1 mouse cellular context compared by ENCODE assay signal in genomic region chr19:11608172-11608571, GRCm38 (mm10).
TF ChIP-seq lines count a peak whose summit lies in the region.

No protein-coding gene starts in this region.

TF ChIP-seq in MEL, 35 proteins besides CTCF, POLR2A, EP300 and RAD21:
- TF ChIP-seq MAX (IDR thresholded peaks at IDR 0.05; ENCODE audit: low read length): 0 out of 2 replicates have a peak, but pooled peaks have one; percentile 22
- TF ChIP-seq SIN3A (IDR thresholded peaks at IDR 0.05; ENCODE audit: low read length): 0 out of 2 replicates have a peak, but pooled peaks have one; percentile 22
- no peak for TF ChIP-seq GABPA (IDR thresholded peaks at IDR 0.05; ENCODE audit: low read depth, low read length)
- 0 out of 2 replicates have a peak, but pooled peaks have one; percentile 17 for TF ChIP-seq ZNF384 (IDR thresholded peaks at IDR 0.05; ENCODE audit: low read depth, low read length)
- no peak for TF ChIP-seq MYB (IDR thresholded peaks at IDR 0.05; ENCODE audit: low read depth, low read length)
- peak; percentile 88 for TF ChIP-seq ZC3H11A (IDR thresholded peaks at IDR 0.05; ENCODE audit: low read depth, low read length)
- TF ChIP-seq BHLHE40 (IDR thresholded peaks at IDR 0.05; ENCODE audit: borderline replicate concordance, low read depth, low read length): peak; percentile 40
- TF ChIP-seq HCFC1 (IDR thresholded peaks at IDR 0.05; ENCODE audit: low read depth, low read length): 0 out of 2 replicates have a peak, but pooled peaks have one; percentile 19
- TF ChIP-seq ETS1 (IDR thresholded peaks at IDR 0.05; ENCODE audit: low read depth, low read length): no peak
- TF ChIP-seq SMC3 (IDR thresholded peaks at IDR 0.05; ENCODE audit: low read depth, low read length): peak; percentile 98
- TF ChIP-seq CHD2 (IDR thresholded peaks at IDR 0.05; ENCODE audit: low read length): no peak
- no peak for TF ChIP-seq USF2 (IDR thresholded peaks at IDR 0.05; ENCODE audit: borderline replicate concordance in 1 of 2, insufficient read depth in 1 of 2, low read depth in 1 of 2, low read length in 2 of 2)
- no peak for TF ChIP-seq JUND (IDR thresholded peaks at IDR 0.05; ENCODE audit: low read depth, low read length)
